Mouse (Mus musculus) myocyte (in vitro differentiated cells): ENCODE results near the gene Atp13a5.

Source experiments
- CEBPB ChIP-seq: IDR thresholded peaks from 2 replicates; pipeline ENCODE4 v1.6.1; 2011; ENCODE audit warnings: mild to moderate bottlenecking, moderate library complexity; ENCODE audit not compliant: poor library complexity, insufficient read depth, severe bottlenecking
- E2F4 ChIP-seq: IDR thresholded peaks from one replicate; pipeline ENCODE4 v1.6.1; 2011; ENCODE audit warnings: mild to moderate bottlenecking, control low read depth, moderate library complexity; ENCODE audit not compliant: insufficient read depth
- MAX ChIP-seq: IDR thresholded peaks from one replicate; pipeline ENCODE4 v1.6.1; 2011; ENCODE audit warnings: low read depth, mild to moderate bottlenecking, control low read depth
- MYOD1 ChIP-seq, 3 experiments: IDR thresholded peaks; one replicate each; pipeline ENCODE4 v1.6.1; 2011; ENCODE audit warnings: control low read depth in 2 of 3, low read depth in 2 of 3, mild to moderate bottlenecking in 2 of 3, moderate library complexity in 1 of 3; ENCODE audit not compliant: insufficient read length in 2 of 3, control insufficient read depth in 1 of 3
- POLR2A ChIP-seq: IDR thresholded peaks from one replicate; pipeline ENCODE4 v1.6.1; 2011; ENCODE audit warnings: low read depth, mild to moderate bottlenecking, control low read depth, moderate library complexity; ENCODE audit not compliant: insufficient read length
- POLR2AphosphoS2 ChIP-seq: IDR thresholded peaks from one replicate; pipeline ENCODE4 v1.6.1; 2011; ENCODE audit warnings: low read depth, control low read depth; ENCODE audit not compliant: insufficient read length
- REST ChIP-seq: IDR thresholded peaks from one replicate; pipeline ENCODE4 v1.6.1; 2011; ENCODE audit warnings: mild to moderate bottlenecking, control low read depth, moderate library complexity; ENCODE audit not compliant: insufficient read depth, insufficient read length
- TCF12 ChIP-seq: IDR thresholded peaks from one replicate; pipeline ENCODE4 v1.6.1; 2011; ENCODE audit warnings: mild to moderate bottlenecking, control low read depth; ENCODE audit not compliant: poor library complexity, insufficient read depth, severe bottlenecking
- USF1 ChIP-seq: IDR thresholded peaks from one replicate; pipeline ENCODE4 v1.6.1; 2011; ENCODE audit warnings: low read depth, mild to moderate bottlenecking, control low read depth, moderate library complexity

GRCm38 (mm10) chr16:29198461-29198860 lies 180.1 kb downstream of the Atp13a5 start:
- no peak for TF ChIP-seq POLR2AphosphoS2
- no peak for TF ChIP-seq POLR2A
- no peak for TF ChIP-seq MYOD1 (IDR thresholded peaks at IDR 0.05; ENCODE audit: control insufficient read depth in 1 of 3, insufficient read length in 2 of 3, low read depth in 2 of 3)
- no peak for TF ChIP-seq USF1
- no peak for TF ChIP-seq E2F4
- TF ChIP-seq CEBPB: no peak
- no peak for TF ChIP-seq MAX
- no peak for TF ChIP-seq TCF12
- no peak for TF ChIP-seq REST
